ENCODE assay signal across 9 mouse cellular contexts in genomic region chr11:60976742-60977141, GRCm38 (mm10). TPM values are rescaled to one million over a fixed set of nuclear protein-coding genes. Genes with fewer than 3 reads are reported as not detected.
DNase-seq lines count a peak whose midpoint lies in the region; ATAC-seq and TF ChIP-seq lines count a peak whose summit lies in the region.
"Had no signal": no experiment of that assay in that cellular context is flagged by ENCODE, and none has a peak within 500 bp of the region (broad histone marks: within the 10 kb centered on the region; RNA-seq: fewer than 3 reads in every experiment).

No protein-coding gene starts in this region.

- no peak for ATAC-seq in cerebellum, adult (ENCODE audit: insufficient number of reproducible peaks, low FRiP score, low TSS enrichment)

- TF ChIP-seq POLR2A in ES-Bruce4 (IDR thresholded peaks at IDR 0.05; ENCODE audit: insufficient read depth, low read length), result no peak

- H3K36me3 ChIP-seq in ES-Bruce4 (ENCODE audit: control insufficient read depth, insufficient read depth, low read length, poor library complexity, severe bottlenecking), result no peaks in the 10 kb centered on the region
- H3K36me3 ChIP-seq: limb, embryonic 13.5 days had no signal

- 0 out of 2 replicates have a peak, but pooled peaks have one; percentile 56 for TF ChIP-seq EP300 in ES-Bruce4 (IDR thresholded peaks at IDR 0.05; ENCODE audit: insufficient read depth, low read depth, low read length)

- H3K9ac ChIP-seq in ES-Bruce4 (ENCODE audit: low read depth, poor library complexity, severe bottlenecking), result no peak overlapping the region
- H3K9ac ChIP-seq: limb, embryonic 13.5 days had no signal

- peaks cover 7% of the 10 kb centered on the region for H3K4me1 ChIP-seq in ES-Bruce4 (ENCODE audit: control insufficient read depth, insufficient read depth, low read length)
- H3K4me1 ChIP-seq: limb, embryonic 13.5 days had no signal

- DNase-seq in gastrocnemius, adult 2 months, result peak; percentile 85
- no peak for DNase-seq in gastrocnemius, postnatal 4 days (ENCODE audit: low spot score in 2 of 2)
- peak; percentile 49 for DNase-seq in induced T-regulatory cell, adult 2 months (ENCODE audit: low read depth)
- peak; percentile 28 for DNase-seq in mesoderm, embryonic 11.5 days (ENCODE audit: low read depth, low spot score)
- DNase-seq in cerebellum, adult 9-11 months, result no peak
- DNase-seq in left cerebral cortex, postnatal 25 days (ENCODE audit: low spot score in 2 of 2), result no peak

- no peaks in the 10 kb centered on the region for H3K9me3 ChIP-seq in ES-Bruce4 (replicated peaks; ENCODE audit: control insufficient read depth, insufficient read depth, low read length, poor library complexity, severe bottlenecking)
- H3K9me3 ChIP-seq: limb, embryonic 13.5 days had no signal

- H3K4me3 ChIP-seq in gastrocnemius, adult 2 months, result no peak overlapping the region
- H3K4me3 ChIP-seq in ES-Bruce4 (ENCODE audit: low read depth, low read length), result no peak overlapping the region
- H3K4me3 ChIP-seq: limb, embryonic 13.5 days had no signal

- TF ChIP-seq CTCF in gastrocnemius, adult 2 months (IDR thresholded peaks at IDR 0.05), result peak; percentile 43
- peak; percentile 59 for TF ChIP-seq CTCF in ES-Bruce4 (IDR thresholded peaks at IDR 0.05; ENCODE audit: low read depth, low read length)

- no peaks in the 10 kb centered on the region for H3K27me3 ChIP-seq in ES-Bruce4 (ENCODE audit: control insufficient read depth, insufficient read depth, low read length, poor library complexity, severe bottlenecking)
- H3K27me3 ChIP-seq: limb, embryonic 13.5 days had no signal

- intact Hi-C loops in gastrocnemius, adult 2 months (cut with DNase I), result loop anchor here (2.0 kb wide), 1 partner anchor 42 kb away; no protein-coding TSS in a partner anchor
- intact Hi-C loops in left cerebral cortex, postnatal 25 days (cut with DNase I), result no loop called here

- peak overlapping the region; percentile 88 for H3K27ac ChIP-seq in gastrocnemius, adult 2 months
- H3K27ac ChIP-seq in ES-Bruce4 (ENCODE audit: insufficient read depth, low read length), result peak overlapping the region; percentile 52
- H3K27ac ChIP-seq: limb, embryonic 13.5 days had no signal

RNA-seq across cellular contexts. Expression of gene Map2k3, which starts 44.9 kb away (rescaled TPM):
- total RNA-seq in gastrocnemius, adult 2 months (2021), result 100 to 1,000 TPM; 136 to 159 TPM
- total RNA-seq in gastrocnemius, postnatal 4 days (2021), result 10 to 100 TPM; 69.8 to 79.2 TPM
- 22.5 and 26.1 TPM in 2 replicates for polyA plus RNA-seq in ES-Bruce4 (2011; ENCODE audit: insufficient read depth, insufficient read length, low read depth, missing spikeins)
- 10 to 100 TPM; 14.0 to 14.1 TPM for total RNA-seq in left cerebral cortex, postnatal 25 days (2021)

RNA-seq across cellular contexts. Expression of gene Kcnj12, which starts 45.6 kb away (rescaled TPM):
- 10 to 100 TPM; 50.4 to 65.8 TPM for total RNA-seq in gastrocnemius, adult 2 months (2021)
- total RNA-seq in gastrocnemius, postnatal 4 days (2021), result 10 to 100 TPM; 13.7 to 16.4 TPM
- polyA plus RNA-seq in ES-Bruce4 (2011; ENCODE audit: insufficient read depth, insufficient read length, low read depth, missing spikeins), result 1.1 and 1.5 TPM in 2 replicates
- 10 to 100 TPM; 17.4 to 19.6 TPM for total RNA-seq in left cerebral cortex, postnatal 25 days (2021)

Comparison
In these comparisons a context has a peak if more than half of its experiments do, and no peak if none do; other contexts are left out.
1. DNase-seq: peak in gastrocnemius, adult 2 months (single experiment), induced T-regulatory cell, adult 2 months (single experiment) and mesoderm, embryonic 11.5 days (single experiment); none in gastrocnemius, postnatal 4 days (0 of 2), cerebellum, adult 9-11 months (single experiment) and left cerebral cortex, postnatal 25 days (0 of 2).
2. RNA of gene Map2k3, which starts 44.9 kb away (total RNA-seq): 136 to 159 TPM in gastrocnemius, adult 2 months and 69.8 to 79.2 TPM in gastrocnemius, postnatal 4 days; 14.0 to 14.1 TPM in left cerebral cortex, postnatal 25 days; every median in the first group is over 4 times any median in the second.